ENCODE assay signal across 17 mouse cellular contexts in genomic region chr16:75920870-75921269, GRCm38 (mm10).
DNase-seq lines count a peak whose midpoint lies in the region; ATAC-seq and TF ChIP-seq lines count a peak whose summit lies in the region.
"Had no signal": no experiment of that assay in that cellular context is flagged by ENCODE, and none has a peak within 500 bp of the region (broad histone marks: within the 10 kb centered on the region; RNA-seq: fewer than 3 reads in every experiment).

No protein-coding gene starts in this region.

- no peaks in the 10 kb centered on the region for H3K4me1 ChIP-seq in thymus, adult 2 months (replicated peaks; ENCODE audit: control insufficient read depth, insufficient read depth, low read length)
- H3K4me1 ChIP-seq: embryonic facial prominence, embryonic 15.5 days; limb, embryonic 13.5 days had no signal

- H3K36me3 ChIP-seq in thymus, adult 2 months (ENCODE audit: control insufficient read depth, insufficient read depth, low read length): no peaks in the 10 kb centered on the region
- H3K36me3 ChIP-seq: embryonic facial prominence, embryonic 15.5 days; heart, embryonic 13.5 days; limb, embryonic 13.5 days had no signal

- no peak overlapping the region for H3K27ac ChIP-seq in thymus, adult 2 months (ENCODE audit: control insufficient read depth, insufficient read depth, low read length)
- H3K27ac ChIP-seq: embryonic facial prominence, embryonic 15.5 days; heart, embryonic 13.5 days; limb, embryonic 13.5 days; liver, embryonic 14.5 days had no signal

- H3K4me3 ChIP-seq in thymus, adult 2 months (ENCODE audit: control insufficient read depth, insufficient read depth, low read length): no peak overlapping the region
- H3K4me3 ChIP-seq: embryonic facial prominence, embryonic 15.5 days; heart, embryonic 13.5 days; limb, embryonic 13.5 days had no signal

- no peak for TF ChIP-seq CTCF in thymus, adult 2 months (IDR thresholded peaks at IDR 0.05; ENCODE audit: borderline replicate concordance, control insufficient read depth, extremely low read depth, insufficient read depth, low read length, poor library complexity)

- 22% methylated on average over 4 of the region's 4 CpGs for WGBS in thymus, adult 2 months

- TF ChIP-seq POLR2A in thymus, adult 2 months (IDR thresholded peaks at IDR 0.05; ENCODE audit: control insufficient read depth, extremely low read depth, insufficient read depth, low read length, poor library complexity): no peak

- ATAC-seq in granulocyte monocyte progenitor cell, adult 5-6 weeks (replicated peaks; ENCODE audit: poor library complexity, severe bottlenecking): peak; percentile 73
- ATAC-seq: lung, postnatal 0 days had no signal

- H3K27me3 ChIP-seq in thymus, adult 2 months (ENCODE audit: control insufficient read depth, insufficient read depth, low read length): no peaks in the 10 kb centered on the region
- H3K27me3 ChIP-seq: embryonic facial prominence, embryonic 15.5 days; heart, embryonic 13.5 days; limb, embryonic 13.5 days had no signal

- DNase-seq in thymus, postnatal 0 days (ENCODE audit: low spot score): peak; percentile 12
- DNase-seq in thymus, adult 2 months: no peak
- DNase-seq in CD4-positive, CD25-positive, alpha-beta regulatory T cell, adult 2 months (ENCODE audit: low read depth, low spot score): peak; percentile 67
- peak; percentile 39 for DNase-seq in naive thymus-derived CD4-positive, alpha-beta T cell, adult 2 months (ENCODE audit: low read depth)
- DNase-seq in cerebellum, adult 18-20 months: no peak
- no peak for DNase-seq in ovary, postnatal 10 days (ENCODE audit: low spot score)
- DNase-seq in heart, adult 11 months: no peak
- DNase-seq: adrenal gland, postnatal 25 days; cerebellum, adult 8-10 months; gastrocnemius, postnatal 25 days; heart, postnatal 4 days had no signal

Comparison
In these comparisons a context has a peak if more than half of its experiments do, and no peak if none do; other contexts are left out.
1. DNase-seq: peak in thymus, postnatal 0 days (single experiment), CD4-positive, CD25-positive, alpha-beta regulatory T cell, adult 2 months (single experiment) and naive thymus-derived CD4-positive, alpha-beta T cell, adult 2 months (single experiment); none in thymus, adult 2 months (single experiment), cerebellum, adult 18-20 months (0 of 2), ovary, postnatal 10 days (single experiment) and heart, adult 11 months (single experiment).